Mouse (Mus musculus) small intestine, adult 2 months (tissue): ENCODE measurements around the gene Plin3.
"Not testable (repeated sequence)": the region's sequence is repeated elsewhere in the genome, so short reads cannot be mapped to it uniquely, and the experiment has no call there.

Experiments used
- CTCF ChIP-seq: fragments of 200-500 bp; IDR thresholded peaks from 2 replicates; pipeline ENCODE4 v1.5.1; 2012; ENCODE audit warnings: low read depth, mild to moderate bottlenecking, control low read depth, inconsistent platforms, low read length, moderate library complexity, mixed read lengths; ENCODE audit not compliant: insufficient replicate concordance, insufficient read length; ENCODE audit errors: extremely low read depth
- POLR2A ChIP-seq: fragments of 200-500 bp; IDR thresholded peaks from 2 replicates; pipeline ENCODE4 v1.6.1; 2012; ENCODE audit warnings: low read depth, mild to moderate bottlenecking, control low read depth, inconsistent platforms, low read length, moderate library complexity

DNA sequence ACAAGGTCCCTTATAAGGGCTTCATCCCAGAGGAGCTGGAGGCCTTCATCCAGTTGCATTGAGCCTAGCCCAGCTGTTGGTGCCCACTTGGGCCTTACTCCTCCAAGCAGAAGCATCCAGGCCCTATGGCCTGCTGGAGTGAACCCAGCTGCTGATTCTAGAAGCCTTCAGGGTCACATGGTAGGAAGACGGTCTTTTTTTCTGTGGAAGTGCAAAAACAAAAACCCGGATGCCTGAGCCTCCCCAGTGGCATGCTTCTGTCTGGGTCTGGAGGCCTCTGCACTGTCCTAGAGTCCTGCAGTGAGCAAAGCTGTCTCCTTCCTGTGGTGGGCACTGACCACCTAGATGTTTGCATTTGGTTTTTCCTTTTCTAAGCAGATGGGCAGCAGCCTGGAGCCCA, 33.9 kb downstream of the Plin3 start:
- not testable (repeated sequence) for TF ChIP-seq POLR2A, CTCF
